Mouse (Mus musculus) cerebellum, adult 9-11 months (tissue): Measurements from ENCODE around the gene Tnip1.
"Not testable (repeated sequence)": the region's sequence is repeated elsewhere in the genome, so short reads cannot be mapped to it uniquely, and the experiment has no call there.

Experiments used
- DNase-seq: peaks from one replicate; pipeline ENCODE4 v3.0.0; 2022

The Tnip1 gene

GRCm38 (mm10) chr11:54907259-54907658, 55.5 kb downstream of the Tnip1 start:
- no peak for DNase-seq

- DNase-seq = no peak
These were observed 56.3 kb downstream of the Tnip1 start for GRCm38 (mm10) chr11:54906466-54906865.

- DNase-seq = no peak
These were observed 56.8 kb downstream of the Tnip1 start for GRCm38 (mm10) chr11:54905931-54906330.

GRCm38 (mm10) chr11:54905086-54905485, 57.6 kb downstream of the Tnip1 start:
- no peak for DNase-seq

GRCm38 (mm10) chr11:54903940-54904706, 58.6 kb downstream of the Tnip1 start:
- no peak for DNase-seq

GRCm38 (mm10) chr11:54903339-54903738, 59.4 kb downstream of the Tnip1 start:
- DNase-seq = no peak

- DNase-seq = peak; percentile 77
These were observed 60.1 kb downstream of the Tnip1 start, which contains the start of gene Gpx3 for GRCm38 (mm10) chr11:54902333-54903323. Gene Gpx3 (plus strand): TSS chr11:54902453.

- DNase-seq = no peak
These were observed 63.1 kb downstream of the Tnip1 start for GRCm38 (mm10) chr11:54899657-54900056.

- DNase-seq = no peak
These were observed 65.2 kb downstream of the Tnip1 start for GRCm38 (mm10) chr11:54897470-54897869.

GRCm38 (mm10) chr11:54896646-54897045, 66.1 kb downstream of the Tnip1 start:
- not testable (repeated sequence) for DNase-seq

- no peak for DNase-seq
These were observed 68.1 kb downstream of the Tnip1 start for GRCm38 (mm10) chr11:54894589-54894988.

GRCm38 (mm10) chr11:54892091-54892490, 70.6 kb downstream of the Tnip1 start:
- DNase-seq = no peak

GRCm38 (mm10) chr11:54891341-54891740, 71.4 kb downstream of the Tnip1 start:
- DNase-seq = no peak

GRCm38 (mm10) chr11:54887927-54888326, 74.8 kb downstream of the Tnip1 start:
- DNase-seq = no peak

GRCm38 (mm10) chr11:54885406-54885805, 77.3 kb downstream of the Tnip1 start:
- no peak for DNase-seq

GRCm38 (mm10) chr11:54884937-54885336, 77.8 kb downstream of the Tnip1 start:
- no peak for DNase-seq

- no peak for DNase-seq
These were observed 78.4 kb downstream of the Tnip1 start for GRCm38 (mm10) chr11:54884197-54884828.

GRCm38 (mm10) chr11:54882671-54883070, 80.0 kb downstream of the Tnip1 start:
- DNase-seq = no peak

GRCm38 (mm10) chr11:54881051-54881474, 81.7 kb downstream of the Tnip1 start:
- no peak for DNase-seq

GRCm38 (mm10) chr11:54879922-54880321, 82.8 kb downstream of the Tnip1 start:
- no peak for DNase-seq

GRCm38 (mm10) chr11:54879434-54879833, 83.3 kb downstream of the Tnip1 start:
- no peak for DNase-seq

- DNase-seq = no peak
These were observed 83.8 kb downstream of the Tnip1 start for GRCm38 (mm10) chr11:54878893-54879292.

GRCm38 (mm10) chr11:54876031-54876430, 86.7 kb downstream of the Tnip1 start:
- no peak for DNase-seq
